Mouse (Mus musculus) midbrain, embryonic 15.5 days (tissue): ENCODE data around the gene Prdm13. TPM values are rescaled to one million over a fixed set of nuclear protein-coding genes. Genes with fewer than 3 reads are reported as not detected.
A peak's percentile ranks its signal among the peaks of the same experiment; 100 is the strongest.

Experiments used
- ATAC-seq: fragments of 200-750 bp; cut with Nextera tagmentation; replicated peaks from 2 replicates; pipeline ENCODE4 v1.8.0; 2017; ENCODE audit warnings: moderate TSS enrichment
- H3K27ac ChIP-seq: fragments of 300-500 bp; sonication (generic); 2 replicates; pipeline ENCODE4 v1.5.1; 2015; ENCODE audit warnings: mild to moderate bottlenecking, inconsistent platforms
- H3K27me3 ChIP-seq: fragments of 300-500 bp; sonication (generic); replicated peaks from 2 replicates; pipeline ENCODE4 v1.6.1; 2015; ENCODE audit warnings: inconsistent platforms
- H3K36me3 ChIP-seq: fragments of 300-500 bp; sonication (generic); replicated peaks from 2 replicates; pipeline ENCODE4 v1.6.1; 2015; ENCODE audit warnings: inconsistent platforms
- H3K4me1 ChIP-seq: fragments of 300-500 bp; sonication (generic); 2 replicates; pipeline ENCODE4 v1.6.1; 2015; ENCODE audit warnings: inconsistent platforms
- H3K4me2 ChIP-seq: fragments of 300-500 bp; sonication (generic); 2 replicates; pipeline ENCODE4 v1.6.1; 2015; ENCODE audit warnings: inconsistent platforms, mild to moderate bottlenecking, moderate library complexity
- H3K4me3 ChIP-seq: fragments of 300-500 bp; sonication (generic); 2 replicates; pipeline ENCODE4 v1.5.1; 2015; ENCODE audit warnings: mild to moderate bottlenecking, inconsistent platforms
- H3K9ac ChIP-seq: fragments of 300-500 bp; sonication (generic); 2 replicates; pipeline ENCODE4 v1.6.1; 2015; ENCODE audit warnings: mild to moderate bottlenecking, inconsistent platforms
- H3K9me3 ChIP-seq: fragments of 300-500 bp; sonication (generic); 2 replicates; pipeline ENCODE4 v1.6.1; 2016; ENCODE audit warnings: inconsistent platforms
- WGBS: fragments of 180-500 bp; shearing (Covaris S2); methylation state at CpG from one replicate; pipeline ENCODE4 v1.1.7; 2015; ENCODE audit warnings: mixed read lengths; 5-methylcytosine and 5-hydroxymethylcytosine counted together
- polyA plus RNA-seq: library from polyadenylated mRNA; unstranded; fragments of >200 nt; fragmentation: Nextera tagmentation; extraction: Ambion mirVana; gene quantifications from 2 replicates; pipeline ENCODE4 v1.2.1, GENCODE M21; 2015

Prdm13 gene
- polyA plus RNA-seq, 1 experiment from 2014 or later: 0.09 TPM

- H3K4me3 ChIP-seq: no peak overlapping the region
- H3K9ac ChIP-seq: no peak overlapping the region
- no peak overlapping the region for H3K27ac ChIP-seq
- H3K4me1 ChIP-seq: peaks cover 14% of the 10 kb centered on the region
- no peaks in the 10 kb centered on the region for H3K9me3 ChIP-seq
- peaks cover 80% of the 10 kb centered on the region for H3K27me3 ChIP-seq
- no peak for ATAC-seq
- no peak overlapping the region for H3K4me2 ChIP-seq
- 1% methylated on average over 5 of the region's 5 CpGs for WGBS
- no peaks in the 10 kb centered on the region for H3K36me3 ChIP-seq
Measured at GRCm38 (mm10) chr4:21686934-21687333, 1.2 kb upstream of the Prdm13 start.

GRCm38 (mm10) chr4:21686416-21686815 is 653 bp upstream of the Prdm13 start:
- Histone ChIP-seq H3K27me3 (peaks cover 80% of the 10 kb centered on the region), H3K4me2 (no peak overlapping the region), H3K9ac (no peak overlapping the region), H3K9me3 (no peaks in the 10 kb centered on the region), H3K27ac (no peak overlapping the region), H3K36me3 (no peaks in the 10 kb centered on the region), H3K4me3 (no peak overlapping the region), H3K4me1 (peaks cover 14% of the 10 kb centered on the region)
- WGBS: 2% methylated on average over 11 of the region's 11 CpGs
- ATAC-seq: no peak

- WGBS: under 1% methylated on average over 14 of the region's 14 CpGs
- Histone ChIP-seq H3K4me2 (no peak overlapping the region), H3K4me1 (peaks cover 16% of the 10 kb centered on the region), H3K9ac (no peak overlapping the region), H3K4me3 (no peak overlapping the region), H3K27ac (no peak overlapping the region), H3K9me3 (no peaks in the 10 kb centered on the region), H3K27me3 (peaks cover 82% of the 10 kb centered on the region), H3K36me3 (no peaks in the 10 kb centered on the region)
- ATAC-seq: no peak
Measured at GRCm38 (mm10) chr4:21684341-21684970, 1.3 kb downstream of the Prdm13 start.

- 17% methylated on average over 10 of the region's 10 CpGs for WGBS
- Histone ChIP-seq H3K27ac (no peak overlapping the region), H3K27me3 (peaks cover 95% of the 10 kb centered on the region), H3K4me2 (no peak overlapping the region), H3K36me3 (no peaks in the 10 kb centered on the region), H3K4me1 (peaks cover 23% of the 10 kb centered on the region), H3K4me3 (no peak overlapping the region), H3K9ac (no peak overlapping the region), H3K9me3 (no peaks in the 10 kb centered on the region)
- ATAC-seq: no peak
Measured at GRCm38 (mm10) chr4:21682421-21683150, 3.2 kb downstream of the Prdm13 start.

GRCm38 (mm10) chr4:21680971-21681370 is 4.8 kb downstream of the Prdm13 start:
- peaks cover 91% of the 10 kb centered on the region for H3K27me3 ChIP-seq
- no peak overlapping the region for H3K9ac ChIP-seq
- no peaks in the 10 kb centered on the region for H3K36me3 ChIP-seq
- no peak overlapping the region for H3K4me3 ChIP-seq
- 2% methylated on average over 10 of the region's 10 CpGs for WGBS
- peaks cover 23% of the 10 kb centered on the region for H3K4me1 ChIP-seq
- ATAC-seq: no peak
- H3K4me2 ChIP-seq: no peak overlapping the region
- no peak overlapping the region for H3K27ac ChIP-seq
- H3K9me3 ChIP-seq: no peaks in the 10 kb centered on the region

- no peaks in the 10 kb centered on the region for H3K9me3 ChIP-seq
- WGBS: 2% methylated on average over 42 of the region's 42 CpGs
- H3K4me2 ChIP-seq: peak overlapping the region; percentile 47
- no peak overlapping the region for H3K27ac ChIP-seq
- H3K9ac ChIP-seq: no peak overlapping the region
- peak overlapping the region; percentile 33 for H3K4me3 ChIP-seq
- peaks cover 90% of the 10 kb centered on the region for H3K27me3 ChIP-seq
- ATAC-seq: no peak; the same call in none of the 2 replicates
- peaks cover 18% of the 10 kb centered on the region for H3K4me1 ChIP-seq
- no peaks in the 10 kb centered on the region for H3K36me3 ChIP-seq
Measured at GRCm38 (mm10) chr4:21679624-21680480, 5.9 kb downstream of the Prdm13 start.

GRCm38 (mm10) chr4:21678975-21679623 is 6.7 kb downstream of the Prdm13 start:
- Histone ChIP-seq H3K27me3 (peaks cover 90% of the 10 kb centered on the region), H3K9me3 (no peaks in the 10 kb centered on the region), H3K36me3 (no peaks in the 10 kb centered on the region), H3K4me3 (peak overlapping the region; percentile 33), H3K4me1 (peaks cover 19% of the 10 kb centered on the region), H3K27ac (no peak overlapping the region), H3K4me2 (peak overlapping the region; percentile 47), H3K9ac (no peak overlapping the region)
- under 1% methylated on average over 64 of the region's 79 CpGs for WGBS
- peak; percentile 60 for ATAC-seq

- under 1% methylated on average over 84 of the region's 84 CpGs for WGBS
- peak; percentile 51 for ATAC-seq
- no peak overlapping the region for H3K9ac ChIP-seq
Measured at GRCm38 (mm10) chr4:21678101-21678974, 7.4 kb downstream of the Prdm13 start.

GRCm38 (mm10) chr4:21674691-21675090 is 11.1 kb downstream of the Prdm13 start:
- no peaks in the 10 kb centered on the region for H3K9me3 ChIP-seq
- ATAC-seq: no peak
- H3K4me3 ChIP-seq: no peak overlapping the region
- no peak overlapping the region for H3K27ac ChIP-seq
- H3K4me1 ChIP-seq: peaks cover 21% of the 10 kb centered on the region
- no peak overlapping the region for H3K4me2 ChIP-seq
- H3K36me3 ChIP-seq: no peaks in the 10 kb centered on the region
- H3K27me3 ChIP-seq: peaks cover 72% of the 10 kb centered on the region
- no peak overlapping the region for H3K9ac ChIP-seq
- WGBS: 3% methylated on average over 8 of the region's 8 CpGs

More at GRCm38 (mm10) chr4:21678101-21678974, 7.4 kb downstream of the Prdm13 start:
- Histone ChIP-seq H3K27me3 (peaks cover 85% of the 10 kb centered on the region), H3K27ac (no peak overlapping the region), H3K4me2 (peak overlapping the region; percentile 47), H3K4me1 (peaks cover 21% of the 10 kb centered on the region), H3K36me3 (no peaks in the 10 kb centered on the region), H3K9me3 (no peaks in the 10 kb centered on the region), H3K4me3 (peak overlapping the region; percentile 33)

- Histone ChIP-seq H3K9ac (no peak overlapping the region), H3K9me3 (no peaks in the 10 kb centered on the region), H3K4me2 (no peak overlapping the region), H3K4me3 (no peak overlapping the region), H3K27me3 (peaks cover 67% of the 10 kb centered on the region), H3K4me1 (peaks cover 15% of the 10 kb centered on the region), H3K27ac (no peak overlapping the region), H3K36me3 (no peaks in the 10 kb centered on the region)
- 2% methylated on average over 17 of the region's 17 CpGs for WGBS
- ATAC-seq: no peak
Measured at GRCm38 (mm10) chr4:21674042-21674441, 11.7 kb downstream of the Prdm13 start.

GRCm38 (mm10) chr4:21665961-21666360 is 19.8 kb downstream of the Prdm13 start:
- H3K36me3 ChIP-seq: no peaks in the 10 kb centered on the region
- no peaks in the 10 kb centered on the region for H3K9me3 ChIP-seq
- ATAC-seq: peak; percentile 83
- H3K4me1 ChIP-seq: peaks cover 3% of the 10 kb centered on the region; the same call in 1 of the 2 replicates
- H3K27ac ChIP-seq: no peak overlapping the region
- H3K27me3 ChIP-seq: peaks cover 9% of the 10 kb centered on the region
- no peak overlapping the region for H3K4me3 ChIP-seq
- no peak overlapping the region for H3K9ac ChIP-seq
- 11% methylated on average over 5 of the region's 5 CpGs for WGBS
- H3K4me2 ChIP-seq: no peak overlapping the region
